Mouse (Mus musculus) forebrain, embryonic 14.5 days (tissue): ENCODE results near the gene Coa4. TPM values are rescaled to one million over a fixed set of nuclear protein-coding genes. Genes with fewer than 3 reads are reported as not detected.

ENCODE experiments used
- ATAC-seq: fragments of 200-750 bp; cut with Nextera tagmentation; 2 replicates; pipeline ENCODE4 v1.8.0; 2017; ENCODE audit warnings: mild to moderate bottlenecking, moderate library complexity
- DNase-seq: peaks from one replicate; pipeline ENCODE4 v3.0.0-alpha.2; 2015; ENCODE audit warnings: low spot score
- H3K27ac ChIP-seq: fragments of 300-500 bp; sonication (generic); 2 replicates; pipeline ENCODE4 v1.5.1; 2014; ENCODE audit warnings: low read depth, mild to moderate bottlenecking, control low read depth, low read length, moderate library complexity
- H3K27me3 ChIP-seq: fragments of 300-500 bp; sonication (generic); replicated peaks from 2 replicates; pipeline ENCODE4 v1.6.1; 2014; ENCODE audit warnings: low read length, control low read depth, mixed read lengths; ENCODE audit not compliant: control insufficient read depth, insufficient read depth
- H3K36me3 ChIP-seq: fragments of 300-500 bp; sonication (generic); 2 replicates; pipeline ENCODE4 v1.6.1; 2014; ENCODE audit warnings: low read length, control low read depth; ENCODE audit not compliant: control insufficient read depth, insufficient read depth
- H3K4me1 ChIP-seq: fragments of 300-500 bp; sonication (generic); 2 replicates; pipeline ENCODE4 v1.6.1; 2014; ENCODE audit warnings: antibody characterized with exemption, low read length, control low read depth; ENCODE audit not compliant: control insufficient read depth, insufficient read depth
- H3K4me2 ChIP-seq: fragments of 300-500 bp; sonication (generic); 2 replicates; pipeline ENCODE4 v1.6.1; 2014; ENCODE audit warnings: mild to moderate bottlenecking, control low read depth, low read length
- H3K4me3 ChIP-seq: fragments of 300-500 bp; sonication (generic); 2 replicates; pipeline ENCODE4 v1.5.1; 2014; ENCODE audit warnings: low read depth, low read length, control low read depth
- H3K9ac ChIP-seq: fragments of 300-500 bp; sonication (generic); 2 replicates; pipeline ENCODE4 v1.6.1; 2014; ENCODE audit warnings: mild to moderate bottlenecking, low read length, control low read depth, moderate library complexity
- H3K9me3 ChIP-seq: fragments of 300-500 bp; sonication (generic); replicated peaks from 2 replicates; pipeline ENCODE4 v1.6.1; 2016; ENCODE audit warnings: low read length, control low read depth, mixed read lengths; ENCODE audit not compliant: control insufficient read depth
- WGBS: fragments of 180-500 bp; shearing (Covaris S2); extraction: QIAGEN DNeasy Blood & Tissue Kit; methylation state at CpG from one replicate; pipeline ENCODE4 v1.1.7; 2014; 5-methylcytosine and 5-hydroxymethylcytosine counted together
- polyA plus RNA-seq: library from polyadenylated mRNA; unstranded; fragments of >200 nt; fragmentation: Nextera tagmentation; extraction: Ambion mirVana; gene quantifications from 2 replicates; pipeline ENCODE4 v1.2.1, GENCODE M21; 2014

Gene Coa4
- polyA plus RNA-seq, 1 experiment from 2014 or later = 19.0 TPM

- no peak for ATAC-seq
- 78% methylated on average over 1 of the region's 1 CpGs for WGBS
These were observed 52.9 kb downstream of the Coa4 start for GRCm38 (mm10) chr7:100589816-100590215.

More at GRCm38 (mm10) chr7:100589816-100590215, 52.9 kb downstream of the Coa4 start:
- Histone ChIP-seq H3K27ac (no peak overlapping the region), H3K9me3 (no peaks in the 10 kb centered on the region), H3K4me1 (no peaks in the 10 kb centered on the region), H3K9ac (no peak overlapping the region), H3K4me2 (no peak overlapping the region), H3K36me3 (no peaks in the 10 kb centered on the region), H3K4me3 (no peak overlapping the region), H3K27me3 (no peaks in the 10 kb centered on the region)
- DNase-seq = no peak

Other genes starting within 250 kb of the Coa4 start
- 25.7 and 31.7 TPM in 2 replicates for gene C2cd3, start 164.8 kb upstream of the Coa4 start, polyA plus RNA-seq
- 120 and 138 TPM in 2 replicates for gene Ppme1, start 164.8 kb upstream of the Coa4 start, polyA plus RNA-seq
- not detected in 2 replicates for gene Ucp3, start 64.1 kb upstream of the Coa4 start, polyA plus RNA-seq
- gene Ucp2, start 43.7 kb upstream of the Coa4 start, polyA plus RNA-seq = 42.5 and 55.0 TPM in 2 replicates
- 4.6 and 5.0 TPM in 2 replicates for gene Dnajb13, start 22.1 kb upstream of the Coa4 start, polyA plus RNA-seq
- gene Rab6a, start 70.3 kb downstream of the Coa4 start, polyA plus RNA-seq = 188 and 208 TPM in 2 replicates
- gene Mrpl48, start 71.2 kb downstream of the Coa4 start, polyA plus RNA-seq = 82.8 and 85.1 TPM in 2 replicates
- gene Plekhb1, start 125.3 kb downstream of the Coa4 start, polyA plus RNA-seq = 5.7 and 8.0 TPM in 2 replicates
- gene Fam168a, start 169.6 kb downstream of the Coa4 start, polyA plus RNA-seq = 86.6 and 103 TPM in 2 replicates